9 mouse cellular contexts compared by ENCODE assay signal in the genomic region with DNA sequence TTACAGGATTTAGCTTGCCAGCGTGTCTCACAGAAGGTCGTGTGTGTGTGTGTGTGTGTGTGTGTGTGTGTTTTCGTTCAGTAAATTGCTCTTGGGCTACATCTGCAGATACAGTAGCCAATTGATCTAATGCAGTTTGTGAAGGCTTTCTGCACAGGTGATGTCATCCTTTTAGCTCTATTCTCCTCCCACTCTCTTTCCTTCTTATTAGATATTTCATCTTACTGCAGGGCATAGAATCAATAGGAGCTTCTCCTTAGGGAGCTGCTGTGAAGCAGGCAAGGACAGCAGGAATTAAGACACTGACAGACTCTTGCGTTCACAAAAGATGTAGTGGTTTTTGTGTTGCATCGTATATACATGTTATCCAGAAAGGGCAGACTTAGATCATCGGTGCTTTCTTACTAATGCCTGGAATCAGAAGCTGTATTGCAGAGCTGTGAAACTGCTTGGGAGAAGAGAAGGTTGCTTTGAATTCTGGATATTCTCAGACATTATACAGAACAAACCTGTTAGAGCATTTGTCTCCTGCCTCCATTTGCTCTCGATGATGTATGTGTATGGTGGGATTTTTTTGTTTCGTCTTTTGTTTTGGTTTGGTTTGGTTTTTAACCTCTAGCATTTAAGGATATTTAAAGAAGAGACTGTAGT.
DNase-seq lines count a peak whose midpoint lies in the region; ATAC-seq lines count a peak whose summit lies in the region.
"Had no signal": no experiment of that assay in that cellular context is flagged by ENCODE, and none has a peak within 500 bp of the region (broad histone marks: within the 10 kb centered on the region; RNA-seq: fewer than 3 reads in every experiment).

No protein-coding gene starts in this region.

- no peaks in the 10 kb centered on the region for H3K27me3 ChIP-seq in neural tube, embryonic 11.5 days (ENCODE audit: control insufficient read depth, insufficient read depth, low read length)
- no peaks in the 10 kb centered on the region for H3K27me3 ChIP-seq in forebrain, embryonic 15.5 days

- peak overlapping the region; percentile 15; the same call in 1 of the 2 replicates for H3K9ac ChIP-seq in neural tube, embryonic 11.5 days (ENCODE audit: low read length)
- H3K9ac ChIP-seq in forebrain, embryonic 15.5 days (replicated peaks) = peak overlapping the region; percentile 18
- H3K9ac ChIP-seq: liver, embryonic 14.5 days had no signal

- 83% methylated on average over 8 of the region's 8 CpGs for WGBS in neural tube, embryonic 11.5 days
- WGBS in forebrain, embryonic 15.5 days = 56% methylated on average over 8 of the region's 8 CpGs

- ATAC-seq in neural tube, embryonic 11.5 days (ENCODE audit: insufficient read depth, low FRiP score, low TSS enrichment) = no peak
- ATAC-seq in forebrain, embryonic 15.5 days (replicated peaks) = 0 out of 2 replicates have a peak, but pooled peaks have one; percentile 13

- no peaks in the 10 kb centered on the region for H3K4me1 ChIP-seq in neural tube, embryonic 11.5 days (ENCODE audit: control insufficient read depth, insufficient read depth, low read length)
- peaks cover 14% of the 10 kb centered on the region for H3K4me1 ChIP-seq in forebrain, embryonic 15.5 days

- no peak overlapping the region for H3K4me2 ChIP-seq in neural tube, embryonic 11.5 days (ENCODE audit: low read depth)
- peak overlapping the region; percentile 23 for H3K4me2 ChIP-seq in forebrain, embryonic 15.5 days (replicated peaks)

- no peaks in the 10 kb centered on the region for H3K9me3 ChIP-seq in neural tube, embryonic 11.5 days (ENCODE audit: control insufficient read depth, low read length)
- no peaks in the 10 kb centered on the region for H3K9me3 ChIP-seq in forebrain, embryonic 15.5 days

- H3K4me3 ChIP-seq in neural tube, embryonic 11.5 days (ENCODE audit: low read depth, low read length) = 0 out of 2 replicates have a peak overlapping the region, but pooled peaks have one; percentile 10
- peak overlapping the region; percentile 27 for H3K4me3 ChIP-seq in forebrain, embryonic 15.5 days

- no peak for DNase-seq in neural tube, embryonic 11.5 days (ENCODE audit: low spot score)
- no peak for DNase-seq in neural tube, embryonic 10.5 days (ENCODE audit: extremely low spot score, low spot score)
- peak; percentile 2 for DNase-seq in left cerebral cortex, postnatal 4 days
- peak; percentile 13 for DNase-seq in right cerebral cortex, postnatal 14 days
- no peak for DNase-seq in kidney, postnatal 36 days
- no peak for DNase-seq in spleen, postnatal 14 days (ENCODE audit: low spot score in 2 of 2)
- DNase-seq: kidney, postnatal 4 days had no signal

- peak overlapping the region; percentile 57; the same call in 1 of the 2 replicates for H3K27ac ChIP-seq in neural tube, embryonic 11.5 days (ENCODE audit: low read depth, low read length)
- peak overlapping the region; percentile 80 for H3K27ac ChIP-seq in forebrain, embryonic 15.5 days (replicated peaks)
- H3K27ac ChIP-seq: liver, embryonic 14.5 days had no signal

- intact Hi-C loops in left cerebral cortex, postnatal 4 days (cut with DNase I) = no loop called here

- no peaks in the 10 kb centered on the region for H3K36me3 ChIP-seq in neural tube, embryonic 11.5 days (ENCODE audit: control insufficient read depth, insufficient read depth, low read length)
- no peaks in the 10 kb centered on the region for H3K36me3 ChIP-seq in forebrain, embryonic 15.5 days

Comparison
In these comparisons a context has a peak if more than half of its experiments do, and no peak if none do; other contexts are left out.
1. DNase-seq: peak in left cerebral cortex, postnatal 4 days (single experiment) and right cerebral cortex, postnatal 14 days (single experiment); none in neural tube, embryonic 11.5 days (single experiment), neural tube, embryonic 10.5 days (single experiment), kidney, postnatal 36 days (0 of 2) and spleen, postnatal 14 days (0 of 2).